Mouse (Mus musculus) T-cell, adult 2 months (primary cell): ENCODE measurements around the gene Pgm2.

ENCODE experiments used
- DNase-seq: peaks from one replicate; pipeline ENCODE4 v3.0.0; 2022; ENCODE audit warnings: low spot score

The Pgm2 gene

GRCm38 (mm10) chr5:64075506-64075905, 17.2 kb upstream of the Pgm2 start:
- peak; percentile 37 for DNase-seq

- DNase-seq, result no peak
Observed at GRCm38 (mm10) chr5:64077353-64077752, 15.4 kb upstream of the Pgm2 start.

GRCm38 (mm10) chr5:64078740-64079461, 13.8 kb upstream of the Pgm2 start:
- no peak for DNase-seq

- no peak for DNase-seq
Observed at GRCm38 (mm10) chr5:64079462-64079817, 13.3 kb upstream of the Pgm2 start.

GRCm38 (mm10) chr5:64083447-64084359, 9.0 kb upstream of the Pgm2 start:
- DNase-seq, result no peak

GRCm38 (mm10) chr5:64085405-64085804, 7.3 kb upstream of the Pgm2 start:
- DNase-seq, result no peak

- no peak for DNase-seq
Observed at GRCm38 (mm10) chr5:64088740-64089139, 4.0 kb upstream of the Pgm2 start.

- DNase-seq, result no peak
Observed at GRCm38 (mm10) chr5:64093349-64093871, 660 bp downstream of the Pgm2 start.

GRCm38 (mm10) chr5:64095342-64095993, 2.7 kb downstream of the Pgm2 start:
- no peak for DNase-seq

- DNase-seq, result no peak
Observed at GRCm38 (mm10) chr5:64101993-64102716, 9.4 kb downstream of the Pgm2 start.

- peak; percentile 35 for DNase-seq
Observed at GRCm38 (mm10) chr5:64102717-64103075, 9.9 kb downstream of the Pgm2 start.

- no peak for DNase-seq
Observed at GRCm38 (mm10) chr5:64107596-64108289, 15.0 kb downstream of the Pgm2 start.

- peak; percentile 13 for DNase-seq
Observed at GRCm38 (mm10) chr5:64109217-64109616, 16.5 kb downstream of the Pgm2 start.

GRCm38 (mm10) chr5:64112360-64112759, 19.6 kb downstream of the Pgm2 start:
- DNase-seq, result no peak

- no peak for DNase-seq
Observed at GRCm38 (mm10) chr5:64114210-64114609, 21.5 kb downstream of the Pgm2 start.

- DNase-seq, result no peak
Observed at GRCm38 (mm10) chr5:64117191-64117590, 24.4 kb downstream of the Pgm2 start.

GRCm38 (mm10) chr5:64125783-64126182, 33.0 kb downstream of the Pgm2 start:
- no peak for DNase-seq

GRCm38 (mm10) chr5:64131550-64131949, 38.8 kb downstream of the Pgm2 start:
- DNase-seq, result no peak

GRCm38 (mm10) chr5:64133901-64134300, 41.2 kb downstream of the Pgm2 start:
- no peak for DNase-seq

- DNase-seq, result peak; percentile 23
Observed at GRCm38 (mm10) chr5:64136325-64136724, 43.6 kb downstream of the Pgm2 start.

GRCm38 (mm10) chr5:64140202-64140601, 47.5 kb downstream of the Pgm2 start:
- DNase-seq, result no peak
